Mouse (Mus musculus): ENCODE measurements at regions not wholly inside any gene's neighbourhood (a gene's known extent, or its start where the extent isn't known, plus 50 kb on each side); places are given as distances from the start of the nearest gene placed in this dataset.
A peak's percentile ranks its signal among the peaks of the same experiment; 100 is the strongest.

- Histone ChIP-seq H3K27me3 (ENCODE audit: insufficient read depth, low read length) (no peaks in the 10 kb centered on the region), H3K9ac (replicated peaks; ENCODE audit: low read length) (no peak overlapping the region), H3K27ac (ENCODE audit: low read length) (no peak overlapping the region), H3K4me2 (replicated peaks; ENCODE audit: low read depth, low read length) (no peak overlapping the region), H3K9me3 (ENCODE audit: low read length) (no peaks in the 10 kb centered on the region), H3K36me3 (ENCODE audit: insufficient read depth, low read length) (no peaks in the 10 kb centered on the region), H3K4me3 (ENCODE audit: low read length) (no peak overlapping the region), H3K4me1 (ENCODE audit: insufficient read depth, low read length) (no peaks in the 10 kb centered on the region)
- ATAC-seq (ENCODE audit: low FRiP score, low TSS enrichment): no peak
- WGBS: 74% methylated on average over 9 of the region's 9 CpGs
These were observed 288.5 kb downstream of the Cd83 start for GRCm38 (mm10) chr13:44073122-44073521.

DNA sequence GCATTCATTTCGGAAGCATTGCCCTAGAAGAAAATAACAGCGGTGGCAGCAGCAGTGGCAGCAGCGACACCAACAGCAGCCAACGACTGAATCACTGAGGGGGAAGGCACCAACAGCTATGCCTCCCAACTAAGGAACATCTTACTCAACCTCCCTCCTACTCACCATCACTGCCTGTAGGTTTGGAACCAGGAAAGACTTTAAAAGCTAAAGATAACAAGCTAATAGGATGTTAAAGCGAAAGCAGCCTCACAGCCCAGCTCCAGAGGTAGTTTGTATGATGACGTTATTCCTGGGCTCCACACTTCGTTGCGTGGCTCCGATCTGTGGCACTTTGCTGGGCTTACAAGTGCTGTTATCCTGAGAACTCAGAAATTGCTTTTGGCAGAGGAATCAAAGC is 289.6 kb downstream of the Cd83 start:
- H3K27ac ChIP-seq (ENCODE audit: low read length): no peak overlapping the region
- no peak overlapping the region for H3K9ac ChIP-seq (replicated peaks; ENCODE audit: low read length)
- no peaks in the 10 kb centered on the region; the same call in 1 of the 2 replicates for H3K9me3 ChIP-seq (ENCODE audit: low read length)
- no peaks in the 10 kb centered on the region for H3K27me3 ChIP-seq (ENCODE audit: insufficient read depth, low read length)
- WGBS: 78% methylated on average over 9 of the region's 9 CpGs
- no peaks in the 10 kb centered on the region for H3K36me3 ChIP-seq (ENCODE audit: insufficient read depth, low read length)
- H3K4me3 ChIP-seq (ENCODE audit: low read length): no peak overlapping the region
- H3K4me1 ChIP-seq (ENCODE audit: insufficient read depth, low read length): no peaks in the 10 kb centered on the region
- no peak for ATAC-seq (ENCODE audit: low FRiP score, low TSS enrichment)
- H3K4me2 ChIP-seq (replicated peaks; ENCODE audit: low read depth, low read length): no peak overlapping the region

DNA sequence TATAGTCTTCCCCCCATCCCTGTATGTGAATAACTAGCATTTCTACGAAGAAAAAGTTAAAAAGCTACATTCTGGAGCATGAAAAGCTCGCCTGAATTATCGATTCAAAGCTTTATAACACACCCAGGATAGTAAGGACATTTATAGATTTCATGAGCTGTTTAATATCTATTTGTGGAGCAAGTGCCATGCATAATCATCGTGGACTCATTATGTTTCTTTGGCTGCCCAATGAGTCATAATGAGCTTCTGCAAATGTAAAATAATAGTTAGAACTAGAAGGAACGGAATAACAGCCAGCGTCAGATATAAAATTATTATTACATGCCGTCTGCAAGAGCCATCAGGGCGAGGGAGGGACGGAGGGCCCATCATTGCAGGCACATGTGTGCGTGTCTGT is 292.4 kb downstream of the Cd83 start:
- Histone ChIP-seq H3K27ac (ENCODE audit: low read length) (no peak overlapping the region), H3K27me3 (ENCODE audit: insufficient read depth, low read length) (no peaks in the 10 kb centered on the region), H3K36me3 (ENCODE audit: insufficient read depth, low read length) (no peaks in the 10 kb centered on the region), H3K9ac (replicated peaks; ENCODE audit: low read length) (no peak overlapping the region), H3K4me3 (ENCODE audit: low read length) (no peak overlapping the region), H3K9me3 (ENCODE audit: low read length) (no peaks in the 10 kb centered on the region; the same call in 1 of the 2 replicates), H3K4me2 (replicated peaks; ENCODE audit: low read depth, low read length) (no peak overlapping the region), H3K4me1 (ENCODE audit: insufficient read depth, low read length) (no peaks in the 10 kb centered on the region)
- ATAC-seq (ENCODE audit: low FRiP score, low TSS enrichment): no peak
- 94% methylated on average over 10 of the region's 10 CpGs for WGBS

DNA sequence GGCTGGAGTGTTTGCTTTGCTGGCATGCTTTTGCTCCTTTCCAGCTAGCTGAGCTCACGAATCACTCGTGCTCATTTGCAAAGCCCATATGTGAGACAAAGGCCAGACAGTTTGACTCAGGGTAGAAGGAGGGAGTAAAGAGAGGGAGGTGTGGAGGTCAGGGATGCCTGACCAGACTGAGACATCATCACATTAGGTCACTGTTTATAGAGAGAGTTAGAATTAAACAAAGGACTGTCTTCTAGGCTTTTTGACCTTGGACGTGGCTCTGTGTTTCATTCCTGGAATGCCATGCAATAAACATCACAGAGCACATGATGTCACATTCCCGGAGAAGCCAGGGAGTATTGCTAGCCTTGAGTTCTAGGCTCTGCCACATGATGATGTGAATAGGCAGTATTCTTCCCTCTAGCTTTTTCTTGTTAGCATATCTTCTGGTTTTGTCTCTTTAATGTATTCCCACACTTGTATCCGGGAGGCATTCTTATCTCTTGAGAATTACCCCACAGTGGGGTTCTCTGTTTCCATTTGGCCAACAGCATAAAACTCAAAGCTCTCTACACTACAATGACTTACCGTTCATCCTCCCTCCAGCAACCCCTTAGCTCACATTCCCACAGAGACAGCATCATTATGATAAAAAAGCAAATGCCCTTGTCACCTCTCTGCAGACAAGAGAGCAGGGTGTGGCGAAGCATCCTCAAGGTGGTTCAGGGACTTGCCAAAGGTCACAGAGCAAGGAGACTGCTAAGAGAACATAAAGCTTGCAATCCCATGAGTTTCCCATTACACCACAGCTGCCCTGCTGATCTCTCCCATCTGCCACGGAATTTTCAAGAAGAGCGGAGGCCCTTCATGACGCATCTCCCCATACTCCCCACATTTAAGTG is 301.3 kb downstream of the Cd83 start:
- H3K4me2 ChIP-seq (replicated peaks; ENCODE audit: low read depth, low read length): no peak overlapping the region
- H3K36me3 ChIP-seq (ENCODE audit: insufficient read depth, low read length): no peaks in the 10 kb centered on the region
- H3K9me3 ChIP-seq (ENCODE audit: low read length): no peaks in the 10 kb centered on the region
- ATAC-seq (ENCODE audit: low FRiP score, low TSS enrichment): no peak
- peaks cover 3% of the 10 kb centered on the region; the same call in 1 of the 2 replicates for H3K4me1 ChIP-seq (ENCODE audit: insufficient read depth, low read length)
- no peak overlapping the region for H3K27ac ChIP-seq (ENCODE audit: low read length)
- H3K27me3 ChIP-seq (ENCODE audit: insufficient read depth, low read length): no peaks in the 10 kb centered on the region
- no peak overlapping the region for H3K9ac ChIP-seq (replicated peaks; ENCODE audit: low read length)
- H3K4me3 ChIP-seq (ENCODE audit: low read length): no peak overlapping the region
- WGBS: 56% methylated on average over 10 of the region's 10 CpGs

DNA sequence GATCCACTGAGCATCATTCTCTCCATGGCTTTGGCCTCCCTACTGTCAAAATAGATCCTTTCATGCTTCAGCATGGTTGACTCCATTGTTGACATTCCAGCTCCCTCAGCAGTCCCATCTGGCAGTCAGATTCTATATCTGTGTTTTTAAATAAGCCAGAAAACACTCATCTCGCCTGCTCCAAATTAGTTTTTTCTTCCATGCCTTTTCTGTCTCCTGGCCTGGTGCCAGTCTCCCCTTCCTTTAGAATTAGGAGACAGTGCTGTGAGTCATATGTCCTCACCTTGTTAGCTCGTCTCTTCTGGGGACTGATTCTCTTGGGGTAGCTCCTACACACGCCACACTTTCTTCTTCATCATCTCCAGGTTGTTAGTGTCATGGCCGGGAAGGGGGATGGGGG is 302.2 kb downstream of the Cd83 start:
- Histone ChIP-seq H3K9ac (replicated peaks; ENCODE audit: low read length) (no peak overlapping the region), H3K36me3 (ENCODE audit: insufficient read depth, low read length) (no peaks in the 10 kb centered on the region), H3K27ac (ENCODE audit: low read length) (no peak overlapping the region), H3K4me3 (ENCODE audit: low read length) (no peak overlapping the region), H3K9me3 (ENCODE audit: low read length) (no peaks in the 10 kb centered on the region), H3K4me2 (replicated peaks; ENCODE audit: low read depth, low read length) (no peak overlapping the region), H3K4me1 (ENCODE audit: insufficient read depth, low read length) (peaks cover 3% of the 10 kb centered on the region; the same call in 1 of the 2 replicates), H3K27me3 (ENCODE audit: insufficient read depth, low read length) (no peaks in the 10 kb centered on the region)
- ATAC-seq (ENCODE audit: low FRiP score, low TSS enrichment): no peak
- WGBS: 63% methylated on average over 4 of the region's 4 CpGs

- Histone ChIP-seq H3K27ac (ENCODE audit: low read length) (no peak overlapping the region), H3K4me3 (ENCODE audit: low read length) (no peak overlapping the region), H3K9me3 (ENCODE audit: low read length) (peaks cover 7% of the 10 kb centered on the region; the same call in 1 of the 2 replicates), H3K36me3 (ENCODE audit: insufficient read depth, low read length) (no peaks in the 10 kb centered on the region), H3K4me1 (ENCODE audit: insufficient read depth, low read length) (peaks cover 14% of the 10 kb centered on the region; the same call in 1 of the 2 replicates), H3K9ac (replicated peaks; ENCODE audit: low read length) (no peak overlapping the region), H3K4me2 (replicated peaks; ENCODE audit: low read depth, low read length) (no peak overlapping the region), H3K27me3 (ENCODE audit: insufficient read depth, low read length) (peaks cover 12% of the 10 kb centered on the region)
- WGBS: 70% methylated on average over 2 of the region's 2 CpGs
- ATAC-seq (ENCODE audit: low FRiP score, low TSS enrichment): no peak
These were observed 312.6 kb downstream of the Cd83 start for GRCm38 (mm10) chr13:44097141-44097540.

DNA sequence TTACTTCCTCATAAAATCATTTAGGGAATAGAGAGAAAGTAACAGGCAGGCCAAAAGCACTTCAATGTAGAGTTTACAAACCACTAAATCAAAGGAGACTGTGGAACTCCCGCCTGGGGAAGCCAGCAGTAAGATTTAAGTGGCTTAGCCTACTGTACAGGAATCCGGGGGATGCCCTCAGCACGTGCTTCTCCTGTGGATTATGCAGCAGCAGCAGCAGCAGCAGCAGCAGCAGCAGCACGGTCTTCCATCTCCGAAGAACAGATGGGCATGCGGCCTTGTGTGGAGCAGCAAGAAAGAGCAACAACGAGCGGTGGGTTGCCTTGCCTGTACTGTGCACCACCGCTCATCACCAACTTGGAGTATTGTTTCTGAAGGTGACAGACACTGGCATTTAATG is 314.9 kb downstream of the Cd83 start:
- no peak for ATAC-seq (ENCODE audit: low FRiP score, low TSS enrichment)
- Histone ChIP-seq H3K4me1 (ENCODE audit: insufficient read depth, low read length) (peaks cover 14% of the 10 kb centered on the region; the same call in 1 of the 2 replicates), H3K4me3 (ENCODE audit: low read length) (no peak overlapping the region), H3K9ac (replicated peaks; ENCODE audit: low read length) (no peak overlapping the region), H3K36me3 (ENCODE audit: insufficient read depth, low read length) (no peaks in the 10 kb centered on the region), H3K27me3 (ENCODE audit: insufficient read depth, low read length) (peaks cover 12% of the 10 kb centered on the region), H3K27ac (ENCODE audit: low read length) (no peak overlapping the region), H3K4me2 (replicated peaks; ENCODE audit: low read depth, low read length) (no peak overlapping the region), H3K9me3 (ENCODE audit: low read length) (no peaks in the 10 kb centered on the region)
- WGBS: 38% methylated on average over 9 of the region's 9 CpGs

DNA sequence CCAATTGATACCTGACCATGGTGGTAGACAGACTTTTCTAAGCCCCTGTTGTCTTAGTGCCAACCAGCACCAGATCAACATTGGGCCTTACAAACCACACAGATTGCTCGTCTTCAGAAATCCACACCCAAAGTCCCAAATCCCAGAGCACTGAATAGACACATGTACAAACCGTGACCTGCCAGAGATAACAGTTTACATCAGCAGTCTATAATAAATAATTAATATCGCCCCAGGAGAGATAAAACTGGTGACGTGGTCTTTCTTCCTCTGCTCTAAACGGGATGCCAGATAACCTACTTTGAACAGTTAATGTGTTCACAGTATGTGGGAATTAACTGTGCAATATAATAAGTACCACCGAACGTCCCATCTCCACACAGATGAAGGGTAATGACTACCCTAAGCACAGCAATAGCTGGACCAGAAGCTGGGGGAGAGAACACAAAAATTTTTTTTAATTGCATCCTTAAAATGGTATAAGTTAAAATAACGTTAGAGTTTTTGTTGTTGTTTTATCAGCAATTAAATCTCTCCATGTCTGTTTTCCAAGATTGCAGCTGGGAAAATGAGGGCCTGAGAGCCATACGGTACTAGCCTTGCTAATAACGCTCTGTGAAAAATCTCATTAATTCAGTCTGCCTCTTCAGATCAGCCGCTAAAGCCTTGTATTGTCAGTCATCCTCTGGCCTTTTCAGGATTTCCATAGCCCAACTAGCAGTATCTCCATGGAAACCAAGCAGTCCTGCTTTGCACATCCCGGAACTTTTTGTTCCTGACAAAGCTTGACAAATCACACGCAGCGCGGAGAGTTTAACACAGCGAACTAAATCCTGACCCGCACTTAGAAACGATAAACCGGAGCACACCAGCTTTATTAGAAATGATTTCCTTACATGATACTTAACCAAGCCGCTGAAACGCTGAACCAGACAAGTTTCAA is 315.8 kb downstream of the Cd83 start:
- Histone ChIP-seq H3K4me1 (ENCODE audit: insufficient read depth, low read length) (peaks cover 14% of the 10 kb centered on the region; the same call in 1 of the 2 replicates), H3K9ac (replicated peaks; ENCODE audit: low read length) (no peak overlapping the region), H3K27me3 (ENCODE audit: insufficient read depth, low read length) (peaks cover 12% of the 10 kb centered on the region), H3K4me3 (ENCODE audit: low read length) (no peak overlapping the region), H3K9me3 (ENCODE audit: low read length) (no peaks in the 10 kb centered on the region), H3K27ac (ENCODE audit: low read length) (no peak overlapping the region), H3K4me2 (replicated peaks; ENCODE audit: low read depth, low read length) (peak overlapping the region; percentile 35), H3K36me3 (ENCODE audit: insufficient read depth, low read length) (no peaks in the 10 kb centered on the region)
- 31% methylated on average over 21 of the region's 21 CpGs for WGBS
- no peak for ATAC-seq (ENCODE audit: low FRiP score, low TSS enrichment)

DNA sequence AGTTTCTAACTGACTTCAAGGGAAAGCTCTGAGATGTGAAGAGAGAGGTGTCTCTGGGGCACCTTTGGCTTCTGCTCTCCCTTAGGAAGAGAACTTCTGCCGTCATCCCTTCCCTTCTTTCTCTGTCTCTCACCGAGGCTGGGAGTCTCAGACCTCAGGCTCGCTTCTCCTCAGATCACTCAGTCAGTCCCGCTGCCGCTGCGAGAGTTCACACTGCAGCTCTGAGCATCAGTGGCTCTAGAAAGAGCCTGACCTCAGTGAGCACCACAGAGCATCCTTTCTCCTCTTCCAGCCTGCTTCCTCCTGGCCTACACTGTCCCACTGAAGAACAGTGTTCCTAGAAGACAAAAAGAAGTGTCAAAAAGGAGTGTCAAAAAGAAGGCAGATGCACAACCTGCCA is 316.6 kb downstream of the Cd83 start:
- peaks cover 12% of the 10 kb centered on the region for H3K27me3 ChIP-seq (ENCODE audit: insufficient read depth, low read length)
- ATAC-seq (ENCODE audit: low FRiP score, low TSS enrichment): no peak
- H3K4me3 ChIP-seq (ENCODE audit: low read length): no peak overlapping the region
- peaks cover 14% of the 10 kb centered on the region; the same call in 1 of the 2 replicates for H3K4me1 ChIP-seq (ENCODE audit: insufficient read depth, low read length)
- H3K27ac ChIP-seq (ENCODE audit: low read length): no peak overlapping the region
- peak overlapping the region; percentile 35 for H3K4me2 ChIP-seq (replicated peaks; ENCODE audit: low read depth, low read length)
- H3K36me3 ChIP-seq (ENCODE audit: insufficient read depth, low read length): no peaks in the 10 kb centered on the region
- 21% methylated on average over 6 of the region's 6 CpGs for WGBS
- no peaks in the 10 kb centered on the region for H3K9me3 ChIP-seq (ENCODE audit: low read length)
- no peak overlapping the region for H3K9ac ChIP-seq (replicated peaks; ENCODE audit: low read length)

Measured in kidney, embryonic 16.5 days (tissue).